Mouse (Mus musculus) midbrain, embryonic 10.5 days (tissue): ENCODE data around the gene Cplane1. TPM values are rescaled to one million over a fixed set of nuclear protein-coding genes. Genes with fewer than 3 reads are reported as not detected.

Experiments used
- DNase-seq: peaks from one replicate; pipeline ENCODE4 v3.0.0-alpha.2; 2017; ENCODE audit warnings: low spot score
- H3K27ac ChIP-seq: fragments of 300-500 bp; sonication (generic); replicated peaks from 2 replicates; pipeline ENCODE4 v1.5.1; 2016; ENCODE audit warnings: mild to moderate bottlenecking
- H3K27me3 ChIP-seq: fragments of 300-500 bp; sonication (generic); 2 replicates; pipeline ENCODE4 v1.6.1; 2016; ENCODE audit warnings: low read depth, mild to moderate bottlenecking; ENCODE audit not compliant: poor library complexity, severe bottlenecking
- H3K36me3 ChIP-seq: fragments of 300-500 bp; sonication (generic); 2 replicates; pipeline ENCODE4 v1.6.1; 2016; ENCODE audit warnings: mild to moderate bottlenecking, moderate library complexity
- H3K4me1 ChIP-seq: fragments of 300-500 bp; sonication (generic); 2 replicates; pipeline ENCODE4 v1.6.1; 2016
- H3K4me3 ChIP-seq: fragments of 300-500 bp; sonication (generic); 2 replicates; pipeline ENCODE4 v1.5.1; 2016; ENCODE audit warnings: mild to moderate bottlenecking, moderate library complexity
- H3K9me3 ChIP-seq: fragments of 300-500 bp; sonication (generic); replicated peaks from 2 replicates; pipeline ENCODE4 v1.6.1; 2016; ENCODE audit warnings: mild to moderate bottlenecking
- WGBS: fragments of 180-500 bp; shearing (Covaris S2); methylation state at CpG from one replicate; pipeline ENCODE4 v1.1.7; 2016; 5-methylcytosine and 5-hydroxymethylcytosine counted together
- polyA plus RNA-seq: library from polyadenylated mRNA; unstranded; fragments of >200 nt; fragmentation: Nextera tagmentation; extraction: Ambion mirVana; gene quantifications from 2 replicates; pipeline ENCODE4 v1.2.1, GENCODE M21; 2016

Gene Cplane1
- polyA plus RNA-seq, 1 experiment from 2014 or later = 8.4 TPM

DNA sequence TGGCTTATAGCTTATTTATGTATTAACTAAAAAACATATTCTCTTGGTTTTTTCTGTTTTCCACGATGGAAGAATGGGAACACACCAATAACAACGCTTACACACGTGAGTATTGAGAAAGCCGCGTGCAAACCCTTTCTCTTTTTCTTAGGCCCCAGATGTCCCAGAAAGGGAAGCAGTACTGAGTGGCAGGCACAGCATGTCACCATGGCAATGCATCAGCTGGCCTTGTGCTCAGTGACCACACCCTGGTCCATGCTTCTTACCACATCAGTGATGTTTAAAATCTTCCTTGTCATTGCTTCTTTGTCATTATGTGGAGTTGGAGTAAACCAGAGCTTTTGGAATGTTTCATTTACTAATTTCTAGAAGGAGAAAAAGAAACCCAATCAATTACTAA is 150.3 kb downstream of the Cplane1 start:
- no peak for DNase-seq
- H3K9me3 ChIP-seq = no peaks in the 10 kb centered on the region
- H3K4me3 ChIP-seq = no peak overlapping the region
- no peaks in the 10 kb centered on the region for H3K4me1 ChIP-seq
- WGBS = 93% methylated on average over 5 of the region's 5 CpGs
- H3K27ac ChIP-seq = no peak overlapping the region
- no peaks in the 10 kb centered on the region for H3K27me3 ChIP-seq
- H3K36me3 ChIP-seq = peaks cover 79% of the 10 kb centered on the region

Other genes starting within 250 kb of the Cplane1 start
- 92.2 and 94.6 TPM in 2 replicates for gene Wdr70, start 69.9 kb upstream of the Cplane1 start, polyA plus RNA-seq
- 29.9 and 30.4 TPM in 2 replicates for gene Nup155, start 59.8 kb upstream of the Cplane1 start, polyA plus RNA-seq